Mouse (Mus musculus): ENCODE results near the gene Ppp1r3d. TPM values are rescaled to one million over a fixed set of nuclear protein-coding genes. Genes with fewer than 3 reads are reported as not detected.

Ppp1r3d gene
- polyA plus RNA-seq, 1 experiment from 2014 or later: 1.3 TPM

DNA sequence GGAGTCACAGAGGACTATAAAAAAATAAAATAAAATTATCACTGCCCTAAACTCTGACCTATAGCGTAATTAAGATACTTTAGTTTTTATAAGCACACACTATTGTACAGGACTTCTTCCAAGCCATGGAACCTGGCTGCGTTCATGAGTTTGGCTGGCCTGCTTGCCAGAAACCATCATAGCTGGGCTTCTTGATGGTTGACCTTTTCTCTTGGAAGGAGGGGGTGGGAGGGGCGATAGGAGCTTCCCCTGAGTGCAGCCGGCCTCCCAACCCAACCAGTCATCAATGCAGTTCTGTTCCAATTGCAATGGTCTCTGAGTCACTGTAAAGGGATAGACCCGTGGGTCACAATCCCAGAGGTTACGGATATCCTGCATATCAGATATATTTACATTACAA is 4.0 kb downstream of the Ppp1r3d start:
- 86% methylated on average over 6 of the region's 6 CpGs for WGBS
- H3K36me3 ChIP-seq (ENCODE audit: control insufficient read depth, insufficient read depth, low read length): no peaks in the 10 kb centered on the region
- H3K9me3 ChIP-seq (ENCODE audit: control insufficient read depth, low read length): no peaks in the 10 kb centered on the region

DNA sequence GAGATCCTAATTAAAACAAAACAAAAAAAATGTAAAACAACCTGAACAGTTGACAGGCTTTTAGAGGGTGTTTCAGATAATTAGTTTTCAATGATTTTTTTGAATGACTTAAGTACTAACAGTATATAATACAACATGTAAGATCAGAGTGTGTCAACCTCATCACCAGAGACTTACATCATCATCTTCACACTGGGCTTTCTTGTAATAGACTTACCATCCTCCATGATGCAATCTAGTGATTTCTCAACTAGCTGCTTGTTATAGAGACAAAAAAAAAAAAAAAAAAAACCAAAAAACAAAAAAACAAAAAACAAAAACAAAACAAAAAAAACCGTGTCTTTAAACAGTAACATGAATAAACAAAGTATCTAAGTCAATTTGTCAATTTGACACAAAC is 5.2 kb downstream of the Ppp1r3d start:
- H3K27ac ChIP-seq (ENCODE audit: low read depth, low read length): no peak overlapping the region
- peaks cover 12% of the 10 kb centered on the region for H3K27me3 ChIP-seq (ENCODE audit: control insufficient read depth, insufficient read depth, low read length)
- H3K9me3 ChIP-seq (ENCODE audit: control insufficient read depth, low read length): no peaks in the 10 kb centered on the region
- no peak overlapping the region for H3K4me3 ChIP-seq (ENCODE audit: low read depth, low read length)
- no peak for ATAC-seq (ENCODE audit: low FRiP score)
- peaks cover 7% of the 10 kb centered on the region; the same call in 1 of the 2 replicates for H3K4me1 ChIP-seq (replicated peaks; ENCODE audit: control insufficient read depth, insufficient read depth, low read length)
- H3K36me3 ChIP-seq (ENCODE audit: control insufficient read depth, insufficient read depth, low read length): no peaks in the 10 kb centered on the region
- no peak for DNase-seq (ENCODE audit: low spot score)
- H3K4me2 ChIP-seq (replicated peaks; ENCODE audit: low read depth, low read length): no peak overlapping the region
- H3K9ac ChIP-seq (ENCODE audit: low read depth, low read length): no peak overlapping the region
- 58% methylated on average over 1 of the region's 1 CpGs for WGBS

More for the DNA sequence above, 4.0 kb downstream of the Ppp1r3d start:
- ATAC-seq (ENCODE audit: low FRiP score): no peak
- Histone ChIP-seq H3K27me3 (ENCODE audit: control insufficient read depth, insufficient read depth, low read length) (peaks cover 16% of the 10 kb centered on the region), H3K4me3 (ENCODE audit: low read depth, low read length) (no peak overlapping the region), H3K4me1 (replicated peaks; ENCODE audit: control insufficient read depth, insufficient read depth, low read length) (peaks cover 8% of the 10 kb centered on the region; the same call in 1 of the 2 replicates), H3K27ac (ENCODE audit: low read depth, low read length) (no peak overlapping the region), H3K4me2 (replicated peaks; ENCODE audit: low read depth, low read length) (no peak overlapping the region), H3K9ac (ENCODE audit: low read depth, low read length) (no peak overlapping the region)
- no peak for DNase-seq (ENCODE audit: low spot score)

DNA sequence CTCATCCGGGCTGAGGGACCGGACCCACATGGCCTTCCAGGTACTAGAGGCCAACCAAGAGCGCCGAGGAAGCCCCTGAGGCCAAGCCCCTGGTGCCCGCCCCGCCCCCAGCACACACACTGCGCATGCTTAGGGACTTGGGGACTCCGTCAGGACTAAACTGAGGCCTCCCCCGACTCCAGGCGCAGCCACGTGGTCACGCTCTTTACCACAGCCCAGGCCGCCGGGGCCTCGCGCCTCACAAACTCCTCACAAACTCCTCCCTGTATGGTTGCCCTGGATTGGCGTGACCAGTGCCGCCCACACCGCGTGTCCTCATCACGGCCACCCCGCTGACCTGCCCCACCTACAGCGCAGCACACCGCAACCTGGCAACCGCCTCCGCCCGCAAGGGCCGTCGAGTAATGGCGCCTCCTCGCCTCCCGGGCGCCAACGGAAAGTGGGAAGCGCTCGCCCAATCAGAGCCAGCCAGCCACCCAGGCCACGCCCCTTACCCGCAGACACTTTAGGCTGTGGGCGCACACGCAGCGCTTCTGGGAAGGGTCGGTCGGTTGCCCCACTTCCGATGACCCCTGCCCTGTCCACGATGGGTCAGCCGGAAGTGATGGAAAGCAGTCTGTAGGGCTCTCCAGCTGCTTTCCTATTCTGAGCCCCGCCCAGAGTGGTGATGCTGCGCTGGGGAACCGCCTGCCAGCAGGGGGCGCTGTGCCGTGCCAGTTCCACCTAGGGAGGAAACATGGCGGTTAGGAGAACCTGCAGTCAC is 7.0 kb downstream of the Ppp1r3d start, which contains the start of gene Sycp2:
Gene Sycp2 (minus strand): TSS at position 633 of the 763 bp plus-strand sequence.
- Histone ChIP-seq H3K4me3 (ENCODE audit: low read depth, low read length) (no peak within 1 kb of the TSS), H3K27me3 (ENCODE audit: control insufficient read depth, insufficient read depth, low read length) (no peaks in the 10 kb centered on the region), H3K27ac (ENCODE audit: low read depth, low read length) (no peak within 1 kb of the TSS), H3K4me1 (replicated peaks; ENCODE audit: control insufficient read depth, insufficient read depth, low read length) (no peaks in the 10 kb centered on the region), H3K9ac (ENCODE audit: low read depth, low read length) (no peak within 1 kb of the TSS), H3K9me3 (ENCODE audit: control insufficient read depth, low read length) (no peaks in the 10 kb centered on the region), H3K36me3 (ENCODE audit: control insufficient read depth, insufficient read depth, low read length) (no peaks in the 10 kb centered on the region), H3K4me2 (replicated peaks; ENCODE audit: low read depth, low read length) (no peak within 1 kb of the TSS)
- ATAC-seq (ENCODE audit: low FRiP score): peak; percentile 53
- no peak for DNase-seq (ENCODE audit: low spot score)
- WGBS: 84% methylated on average over 49 of the region's 52 CpGs

Other genes with a start within 250 kb of the Ppp1r3d start
- gene Sycp2, start 6.8 kb downstream of the Ppp1r3d start, polyA plus RNA-seq (2014; fragmentation: Nextera tagmentation; extraction: Ambion mirVana): 0.12 and 0.15 TPM in 2 replicates
- 3.4 and 4.6 TPM in 2 replicates for gene Fam217b, start 52 bp upstream of the Ppp1r3d start, polyA plus RNA-seq (2014; fragmentation: Nextera tagmentation; extraction: Ambion mirVana)
- gene Cdh26, start 16.1 kb upstream of the Ppp1r3d start, polyA plus RNA-seq (2014; fragmentation: Nextera tagmentation; extraction: Ambion mirVana): 0.54 TPM in 1 of 2 replicates, not detected in the other

All from hindbrain, embryonic 11.5 days (tissue).